Mouse (Mus musculus) neutrophil, adult 5-6 weeks (primary cell): ENCODE measurements around the gene Zfp771. TPM values are rescaled to one million over a fixed set of nuclear protein-coding genes. Genes with fewer than 3 reads are reported as not detected.
A peak's percentile ranks its signal among the peaks of the same experiment; 100 is the strongest.
"Not testable (repeated sequence)": the region's sequence is repeated elsewhere in the genome, so short reads cannot be mapped to it uniquely, and the experiment has no call there.

Experiments used
- ATAC-seq: fragments of 151-379, 151-347 bp; 2 replicates; pipeline ENCODE4 v1.8.0; 2017; ENCODE audit warnings: mild to moderate bottlenecking, moderate TSS enrichment; ENCODE audit not compliant: insufficient number of reproducible peaks, poor library complexity, low FRiP score, severe bottlenecking; ENCODE audit errors: extremely low read depth
- total RNA-seq: library from RNA; stranded (forward); fragments of 200-1000 nt; gene quantifications from 2 replicates; pipeline ENCODE4 v1.2.3, GENCODE M21; 2017

The Zfp771 gene
- total RNA-seq, 1 experiment from 2014 or later: 6.1 TPM

DNA sequence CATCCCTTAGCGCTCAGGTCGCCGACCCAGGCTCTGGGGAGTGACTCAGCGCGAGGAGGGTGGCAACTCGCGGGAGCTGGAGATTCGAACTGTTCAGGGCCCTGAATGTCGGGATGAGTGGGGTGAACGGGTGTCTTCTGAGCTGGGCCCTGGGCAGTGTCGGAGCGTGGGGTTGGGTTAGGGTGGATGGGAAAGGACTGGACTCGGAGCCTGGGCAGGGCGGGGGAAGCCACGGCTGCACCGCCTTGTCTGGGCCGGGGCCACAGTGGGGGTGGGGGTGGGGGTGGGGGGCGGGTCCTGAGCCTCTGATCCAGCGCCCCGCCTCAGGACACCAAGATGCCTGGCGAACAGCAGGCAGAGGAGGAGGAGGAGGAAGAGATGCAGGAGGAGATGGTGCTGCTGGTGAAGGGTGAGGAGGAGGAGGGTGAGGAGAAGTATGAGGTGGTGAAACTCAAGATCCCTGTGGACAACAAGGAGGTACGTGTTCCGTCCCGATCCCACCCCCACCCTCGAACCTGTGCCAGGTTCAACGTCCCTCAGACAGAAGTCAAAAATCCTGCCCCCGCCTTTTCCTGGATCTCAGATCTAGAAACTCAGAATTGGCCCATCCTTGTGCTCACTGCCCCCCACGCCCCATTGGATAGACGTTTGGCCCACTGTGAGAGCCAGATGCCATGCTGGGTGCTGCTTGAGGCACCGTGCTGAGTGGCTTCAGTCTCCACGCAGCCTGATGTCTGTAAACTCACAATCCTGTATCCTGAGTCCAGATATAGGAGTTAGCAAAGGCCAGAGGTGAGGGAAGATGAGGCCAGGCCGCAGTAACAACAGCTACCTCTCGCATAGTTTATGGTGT lies 810 bp downstream of the Zfp771 start:
- ATAC-seq: 0 out of 2 replicates have a peak, but pooled peaks have one; percentile 4

- not testable (repeated sequence) for ATAC-seq
Observed at GRCm38 (mm10) chr7:127250511-127250910, 6.4 kb downstream of the Zfp771 start.

- 0 out of 2 replicates have a peak, but pooled peaks have one; percentile 27 for ATAC-seq
Observed at GRCm38 (mm10) chr7:127252414-127252813, 8.3 kb downstream of the Zfp771 start.

DNA sequence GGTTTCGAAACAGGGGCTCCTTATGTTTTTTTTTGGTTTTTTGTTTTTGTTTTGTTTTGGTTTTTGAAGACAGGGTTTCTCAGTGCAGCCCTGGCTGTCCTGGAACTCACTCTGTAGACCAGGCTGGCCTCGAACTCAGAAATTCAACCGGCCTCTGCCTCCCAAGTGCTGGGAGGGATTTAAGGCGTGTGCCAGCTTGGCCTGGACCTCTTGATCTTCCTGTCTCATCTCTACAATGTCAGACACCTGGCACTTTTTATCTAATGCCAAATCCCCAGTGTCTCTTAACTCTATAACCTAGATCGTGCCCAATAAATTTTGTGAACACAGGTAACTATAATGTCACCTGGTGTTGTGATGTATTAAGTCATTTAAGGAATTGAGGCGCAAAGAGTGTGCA lies 9.3 kb downstream of the Zfp771 start:
- ATAC-seq: no peak

- peak; percentile 88 for ATAC-seq
Observed at GRCm38 (mm10) chr7:127253821-127254769, 10.0 kb downstream of the Zfp771 start.

GRCm38 (mm10) chr7:127255008-127255407 lies 10.9 kb downstream of the Zfp771 start:
- no peak for ATAC-seq

GRCm38 (mm10) chr7:127255965-127256364 lies 11.9 kb downstream of the Zfp771 start:
- no peak for ATAC-seq

DNA sequence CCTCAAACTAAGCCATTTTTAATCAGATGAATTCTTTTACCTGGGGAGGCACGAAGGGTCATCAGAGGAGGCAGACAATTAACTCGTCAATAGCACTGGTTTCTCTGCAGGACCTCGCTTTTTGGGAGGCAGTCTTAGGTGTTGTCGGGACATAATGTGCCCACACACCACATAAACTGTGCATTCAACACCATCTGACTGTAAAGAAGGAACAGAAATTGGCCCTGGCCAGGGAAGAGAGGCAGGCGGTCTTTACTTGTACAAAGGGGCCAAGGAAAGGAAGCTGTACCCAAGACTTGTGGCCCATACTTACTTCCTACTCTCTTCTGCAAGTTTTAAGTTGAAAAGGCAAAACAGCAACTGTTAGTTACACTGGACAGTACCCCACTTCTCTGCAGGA lies 12.4 kb downstream of the Zfp771 start:
- no peak for ATAC-seq

DNA sequence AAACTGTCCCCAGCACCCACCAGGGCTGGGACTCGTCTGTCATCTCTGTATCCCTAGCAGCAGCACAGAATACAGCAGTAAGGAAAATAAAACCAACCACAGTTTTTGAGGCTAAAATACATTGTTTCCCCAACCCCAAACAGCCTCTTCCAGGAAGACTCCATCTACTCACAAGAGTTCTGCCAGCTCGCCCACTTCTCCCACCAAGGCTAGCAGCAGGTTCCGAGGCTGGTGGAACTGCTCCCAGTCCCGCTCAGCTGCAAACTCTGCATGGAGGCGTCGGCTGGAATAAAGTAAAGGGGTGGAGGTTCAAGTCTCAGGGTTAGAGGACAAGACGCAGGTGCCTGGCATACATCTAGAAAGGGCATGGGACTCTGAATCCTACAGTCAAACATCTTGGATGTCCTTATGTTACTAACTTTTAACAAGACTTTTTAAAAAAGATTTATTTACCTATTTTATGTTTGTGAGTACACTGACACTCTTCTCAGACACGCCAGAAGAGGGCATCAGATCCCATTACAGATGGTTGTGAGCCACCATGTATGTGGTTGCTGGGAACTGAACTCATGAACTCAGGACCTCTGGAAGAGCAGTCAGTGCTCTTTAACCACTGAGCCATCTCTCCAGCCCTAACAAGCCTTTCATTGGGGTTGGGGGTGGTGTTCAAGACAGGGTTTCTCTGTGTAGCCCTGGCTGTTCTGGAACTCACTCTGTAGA lies 15.3 kb downstream of the Zfp771 start:
- no peak for ATAC-seq

- peak; percentile 95 for ATAC-seq
Observed at GRCm38 (mm10) chr7:127260309-127261111, 16.4 kb downstream of the Zfp771 start, which contains the start of gene Dctpp1. Dctpp1 (minus strand) TSS chr7:127260709.

- ATAC-seq: no peak
Observed at GRCm38 (mm10) chr7:127262218-127262961, 18.3 kb downstream of the Zfp771 start.

DNA sequence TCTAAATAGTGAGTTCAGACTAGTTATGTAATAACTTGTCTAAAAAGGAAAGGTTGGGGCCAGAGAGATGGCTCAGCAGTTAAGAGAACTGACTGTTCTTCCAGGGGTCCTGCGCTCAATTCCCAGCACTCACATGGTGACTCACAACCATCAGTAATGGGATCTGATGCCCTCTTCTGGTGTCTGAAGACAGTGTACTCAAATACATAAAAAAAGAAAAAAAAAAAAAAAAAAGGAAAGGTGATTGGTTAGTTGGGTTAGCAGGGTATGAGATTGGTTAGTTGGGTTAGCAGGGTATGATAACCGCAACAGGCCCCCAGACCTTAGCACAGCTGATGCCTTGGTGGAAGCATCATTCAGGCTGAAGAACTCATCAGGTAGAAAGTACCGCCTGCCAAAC lies 19.5 kb downstream of the Zfp771 start:
- ATAC-seq: no peak

- ATAC-seq: peak; percentile 70
Observed at GRCm38 (mm10) chr7:127270256-127270655, 26.2 kb downstream of the Zfp771 start.

DNA sequence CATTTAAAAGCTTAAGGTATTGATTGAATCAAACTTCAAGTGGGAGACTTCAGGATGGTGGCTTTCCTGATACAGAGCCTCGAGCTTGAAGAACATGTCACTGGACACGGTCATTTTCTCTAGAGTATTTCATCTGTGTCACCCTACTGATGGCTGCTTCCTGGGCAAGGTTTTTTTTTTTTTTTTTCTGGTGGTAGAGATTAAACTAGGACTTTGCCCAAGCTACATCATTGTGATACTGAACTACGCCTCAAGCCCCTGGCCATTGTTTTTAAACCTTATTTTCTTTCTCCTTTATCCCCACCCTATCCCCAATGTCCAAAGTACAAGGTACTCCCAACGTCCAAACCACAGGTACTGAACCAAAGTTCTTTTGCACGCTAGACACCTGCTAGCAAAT lies 26.6 kb downstream of the Zfp771 start:
- ATAC-seq: no peak

DNA sequence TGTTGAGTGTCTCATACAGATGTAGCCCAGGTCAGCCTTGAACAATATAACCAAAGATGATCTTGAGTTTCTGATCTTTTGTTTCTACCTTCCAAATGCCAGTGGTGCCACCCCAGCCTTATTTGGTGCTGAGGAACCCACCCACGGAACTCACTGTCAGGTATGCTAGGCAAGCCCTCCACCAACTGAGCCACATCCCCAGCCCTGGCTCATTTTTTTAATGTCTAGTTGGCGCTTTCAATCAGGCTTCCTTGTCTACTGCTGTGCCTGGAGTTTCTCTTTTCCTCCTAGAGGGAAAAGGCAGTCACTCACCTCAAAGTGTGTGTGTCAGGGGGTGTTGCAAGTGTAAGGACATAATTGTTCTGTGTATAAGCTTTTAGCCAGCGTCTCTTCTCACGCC lies 27.0 kb downstream of the Zfp771 start:
- no peak for ATAC-seq

DNA sequence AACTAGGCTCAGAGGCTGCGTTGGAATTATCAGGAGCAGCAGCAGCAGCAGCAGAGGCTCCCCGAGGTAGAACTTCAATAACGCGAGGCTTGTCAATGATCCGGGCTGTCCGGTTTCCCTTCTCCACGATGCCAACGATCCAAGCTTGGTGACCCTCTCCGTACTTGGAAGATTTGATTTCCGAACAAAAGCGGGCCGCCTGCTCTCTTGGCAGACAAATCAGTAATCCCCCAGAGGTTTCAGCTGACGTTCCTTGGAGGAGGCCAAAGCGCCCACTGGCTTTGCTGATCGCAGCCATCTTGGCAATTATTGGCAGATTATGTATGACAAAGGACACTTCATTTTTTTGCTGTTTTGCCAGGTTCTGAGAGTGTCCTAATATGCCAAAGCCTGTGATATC lies 28.5 kb downstream of the Zfp771 start:
- ATAC-seq: no peak

DNA sequence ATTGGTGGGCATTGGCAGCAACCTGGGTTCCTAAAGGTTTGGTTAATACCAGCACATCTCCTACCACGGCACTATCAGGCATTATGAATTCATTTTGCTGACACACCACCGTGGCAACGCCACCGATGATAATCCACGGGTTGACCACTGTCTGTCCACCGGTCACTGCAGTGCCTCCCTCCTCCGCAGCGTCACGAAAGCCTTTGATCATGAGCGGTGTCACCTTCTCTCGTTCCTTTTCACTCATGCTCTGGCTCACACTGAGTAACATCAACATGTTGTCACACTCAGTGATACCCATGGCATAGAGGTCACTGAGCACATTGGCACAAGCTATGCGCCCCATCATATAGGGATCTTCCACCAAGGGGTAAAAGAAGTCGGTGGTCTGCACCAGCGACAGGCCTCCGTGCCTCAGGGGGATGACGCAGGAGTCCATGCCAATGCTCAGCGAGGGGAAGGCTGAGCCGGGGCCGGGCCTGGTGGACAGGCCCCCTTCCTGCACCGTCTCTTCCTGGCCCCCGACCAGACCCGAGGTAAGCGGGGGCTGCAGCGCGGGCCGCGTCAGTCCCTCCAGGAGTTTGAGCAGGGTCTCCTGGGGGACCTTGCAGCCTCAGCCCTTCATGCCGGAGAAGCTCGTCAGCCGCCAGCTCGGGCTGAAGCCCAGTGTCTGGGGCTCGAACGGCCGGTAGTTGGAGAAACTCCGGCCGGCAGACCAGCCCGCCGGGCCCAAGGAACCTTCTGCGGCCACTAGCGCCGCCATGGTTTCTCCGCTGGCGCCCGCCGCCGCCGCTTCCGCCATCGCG lies 29.2 kb downstream of the Zfp771 start:
- ATAC-seq: no peak
